ENCODE assay signal across 16 mouse cellular contexts in genomic region chr7:111785478-111785877, GRCm38 (mm10). TPM values are rescaled to one million over a fixed set of nuclear protein-coding genes. Genes with fewer than 3 reads are reported as not detected.
DNase-seq lines count a peak whose midpoint lies in the region; ATAC-seq and TF ChIP-seq lines count a peak whose summit lies in the region.
"Had no signal": no experiment of that assay in that cellular context is flagged by ENCODE, and none has a peak within 500 bp of the region (broad histone marks: within the 10 kb centered on the region; RNA-seq: fewer than 3 reads in every experiment).

No protein-coding gene starts in this region.

- TF ChIP-seq CTCF in left cerebral cortex, adult 2 months (IDR thresholded peaks at IDR 0.05): no peak

- H3K36me3 ChIP-seq in midbrain, embryonic 14.5 days (ENCODE audit: control insufficient read depth, insufficient read depth, low read length): no peaks in the 10 kb centered on the region
- H3K36me3 ChIP-seq in midbrain, embryonic 16.5 days (ENCODE audit: control insufficient read depth, insufficient read depth, low read length): no peaks in the 10 kb centered on the region
- H3K36me3 ChIP-seq: heart, embryonic 10.5 days; limb, embryonic 10.5 days; neural tube, embryonic 13.5 days; stomach, embryonic 15.5 days had no signal

- no peak overlapping the region for H3K27ac ChIP-seq in midbrain, embryonic 14.5 days (replicated peaks; ENCODE audit: low read depth, low read length)
- no peak overlapping the region for H3K27ac ChIP-seq in midbrain, embryonic 16.5 days (ENCODE audit: low read length)
- H3K27ac ChIP-seq in left cerebral cortex, adult 2 months: no peak overlapping the region
- H3K27ac ChIP-seq: heart, embryonic 10.5 days; limb, embryonic 10.5 days; neural tube, embryonic 13.5 days; stomach, embryonic 15.5 days had no signal

- H3K27me3 ChIP-seq in midbrain, embryonic 14.5 days (ENCODE audit: control insufficient read depth, insufficient read depth, low read length): no peaks in the 10 kb centered on the region
- H3K27me3 ChIP-seq in midbrain, embryonic 16.5 days (ENCODE audit: control insufficient read depth, insufficient read depth, low read depth, low read length): no peaks in the 10 kb centered on the region
- H3K27me3 ChIP-seq: stomach, embryonic 15.5 days had no signal

- no peak overlapping the region for H3K4me2 ChIP-seq in midbrain, embryonic 14.5 days (ENCODE audit: low read length)
- no peak overlapping the region for H3K4me2 ChIP-seq in midbrain, embryonic 16.5 days (ENCODE audit: low read length)
- H3K4me2 ChIP-seq: neural tube, embryonic 13.5 days; stomach, embryonic 15.5 days had no signal

- peak; percentile 52 for DNase-seq in midbrain, embryonic 14.5 days
- DNase-seq in layer of hippocampus, adult 18-20 months (ENCODE audit: low spot score in 2 of 2): peak; percentile 84 to 92
- peak; percentile 30 to 36 for DNase-seq in left cerebral cortex, adult 2 months (ENCODE audit: extremely low spot score in 1 of 2, low spot score in 2 of 2)
- peak; percentile 84 for DNase-seq in telencephalon, adult 2 months (ENCODE audit: low read depth, low spot score)
- no peak for DNase-seq in urinary bladder, postnatal 10 days (ENCODE audit: low spot score)
- DNase-seq: adrenal gland, postnatal 14 days; cerebellum, adult 11 months; heart, postnatal 4 days; liver, postnatal 0 days had no signal

- no peaks in the 10 kb centered on the region for H3K4me1 ChIP-seq in midbrain, embryonic 14.5 days (ENCODE audit: control insufficient read depth, insufficient read depth, low read length)
- H3K4me1 ChIP-seq in midbrain, embryonic 16.5 days (ENCODE audit: control insufficient read depth, insufficient read depth, low read length): no peaks in the 10 kb centered on the region
- H3K4me1 ChIP-seq: heart, embryonic 10.5 days; limb, embryonic 10.5 days; neural tube, embryonic 13.5 days; stomach, embryonic 15.5 days had no signal

- H3K9ac ChIP-seq in midbrain, embryonic 14.5 days (replicated peaks; ENCODE audit: low read length): no peak overlapping the region
- H3K9ac ChIP-seq in midbrain, embryonic 16.5 days (ENCODE audit: low read depth, low read length): no peak overlapping the region
- H3K9ac ChIP-seq: liver, postnatal 0 days; neural tube, embryonic 13.5 days; stomach, embryonic 15.5 days had no signal

- H3K4me3 ChIP-seq in midbrain, embryonic 14.5 days (replicated peaks; ENCODE audit: low read depth, low read length): no peak overlapping the region
- H3K4me3 ChIP-seq in midbrain, embryonic 16.5 days (ENCODE audit: low read depth, low read length): no peak overlapping the region
- H3K4me3 ChIP-seq in left cerebral cortex, adult 2 months: no peak overlapping the region
- H3K4me3 ChIP-seq: heart, embryonic 10.5 days; limb, embryonic 10.5 days; neural tube, embryonic 13.5 days; stomach, embryonic 15.5 days had no signal

- ATAC-seq in midbrain, embryonic 14.5 days (ENCODE audit: low FRiP score, low TSS enrichment): peak; percentile 40; the same call in 1 of the 2 replicates
- no peak; the same call in 1 of the 2 replicates for ATAC-seq in midbrain, embryonic 16.5 days
- ATAC-seq in megakaryocyte-erythroid progenitor cell, adult 5-6 weeks (replicated peaks; ENCODE audit: low FRiP score, low TSS enrichment, poor library complexity, severe bottlenecking): no peak
- ATAC-seq: intestine, postnatal 0 days; liver, postnatal 0 days had no signal

- WGBS in midbrain, embryonic 14.5 days: 67% methylated on average over 8 of the region's 8 CpGs
- 63% methylated on average over 8 of the region's 8 CpGs for WGBS in midbrain, embryonic 16.5 days

- intact Hi-C loops in left cerebral cortex, adult 2 months (cut with DNase I): loop anchor here (2.0 kb wide), 2 partner anchors 117 to 175 kb away; no protein-coding TSS in a partner anchor

- H3K9me3 ChIP-seq in midbrain, embryonic 14.5 days (ENCODE audit: control insufficient read depth, low read length): no peaks in the 10 kb centered on the region
- no peaks in the 10 kb centered on the region for H3K9me3 ChIP-seq in midbrain, embryonic 16.5 days (replicated peaks; ENCODE audit: control insufficient read depth, low read length, poor library complexity, severe bottlenecking)
- H3K9me3 ChIP-seq: heart, embryonic 10.5 days; limb, embryonic 10.5 days; neural tube, embryonic 13.5 days; stomach, embryonic 15.5 days had no signal

RNA-seq across cellular contexts. Expression of gene Galnt18, which starts 5.7 kb away (rescaled TPM):
- polyA plus RNA-seq in midbrain, embryonic 14.5 days (2014; fragmentation: Nextera tagmentation; extraction: Ambion mirVana): 11.9 and 13.1 TPM in 2 replicates
- 19.8 and 20.8 TPM in 2 replicates for polyA plus RNA-seq in midbrain, embryonic 16.5 days (2015; fragmentation: Nextera tagmentation; extraction: Ambion mirVana)
- 10 to 100 TPM; 53.2 to 58.5 TPM for total RNA-seq in layer of hippocampus, adult 18-20 months (2021)
- total RNA-seq in left cerebral cortex, adult 2 months (2021): 10 to 100 TPM; 42.0 to 42.3 TPM
- total RNA-seq in megakaryocyte-erythroid progenitor cell, adult 5-6 weeks (2014; fragmentation: Nextera tagmentation): 0.17 TPM in 1 of 2 replicates, not detected in the other
- 0.08 TPM in 1 of 2 replicates, not detected in the other for total RNA-seq in megakaryocyte-erythroid progenitor cell, adult 5-6 weeks (2017)

Comparison
In these comparisons a context has a peak if more than half of its experiments do, and no peak if none do; other contexts are left out.
1. RNA of gene Galnt18, which starts 5.7 kb away (total RNA-seq): 53.2 to 58.5 TPM in layer of hippocampus, adult 18-20 months and 42.0 to 42.3 TPM in left cerebral cortex, adult 2 months; 0.08 to 0.17 TPM in megakaryocyte-erythroid progenitor cell, adult 5-6 weeks; every median in the first group is over 10 times any median in the second.